Mouse (Mus musculus) CH12.LX (cell line): ENCODE data around the gene Cep104. TPM values are rescaled to one million over a fixed set of nuclear protein-coding genes. Genes with fewer than 3 reads are reported as not detected.

ENCODE experiments used
- DNase-seq: peaks from one replicate; pipeline ENCODE4 v3.0.0-alpha.2; 2013; ENCODE audit errors: extremely low read depth
- H3K27ac ChIP-seq: 2 replicates; pipeline ENCODE4 v1.5.1; 2012; ENCODE audit warnings: low read depth, mild to moderate bottlenecking, control low read depth, moderate library complexity; ENCODE audit not compliant: insufficient read depth
- H3K27me3 ChIP-seq: replicated peaks from 2 replicates; pipeline ENCODE3; 2012; ENCODE audit warnings: inconsistent platforms
- H3K36me3 ChIP-seq, 2 experiments: replicated peaks in 1 of 2; 2 replicates each; pipeline versions ENCODE3 to v1.6.1; 2012; ENCODE audit warnings: inconsistent platforms in 1 of 2, low read length in 1 of 2, mild to moderate bottlenecking in 1 of 2, mixed read lengths in 1 of 2, moderate library complexity in 1 of 2; ENCODE audit not compliant: control insufficient read depth in 1 of 2, insufficient read depth in 1 of 2
- H3K4me1 ChIP-seq, 2 experiments: 2 replicates each; pipeline ENCODE4 v1.6.1; 2012; ENCODE audit warnings: inconsistent platforms in 1 of 2, moderate library complexity in 1 of 2; ENCODE audit not compliant: insufficient read depth in 2 of 2, control insufficient read depth in 1 of 2
- H3K4me2 ChIP-seq: 2 replicates; pipeline ENCODE4 v1.6.1; 2012; ENCODE audit warnings: low read depth, mild to moderate bottlenecking, control low read depth; ENCODE audit not compliant: poor library complexity, insufficient read depth, severe bottlenecking
- H3K4me3 ChIP-seq, 3 experiments: fragments of 150-350 bp in 1 of 3; sonication (generic) in 1 of 3; replicated peaks in 1 of 3; 2 replicates each; pipeline versions ENCODE3 to v1.5.1; 2011 to 2012; ENCODE audit warnings: low read depth in 2 of 3, low read length in 2 of 3, mild to moderate bottlenecking in 2 of 3, moderate library complexity in 2 of 3, control low read depth in 1 of 3, improper control_type of control experiment in 1 of 3, inconsistent platforms in 1 of 3, mixed read lengths in 1 of 3; ENCODE audit not compliant: poor library complexity in 1 of 3
- H3K79me2 ChIP-seq: replicated peaks from 2 replicates; pipeline ENCODE4 v1.6.1; 2012; ENCODE audit warnings: mild to moderate bottlenecking, moderate library complexity; ENCODE audit not compliant: control insufficient read depth, poor library complexity, insufficient read depth, severe bottlenecking; ENCODE audit errors: extremely low read depth
- H3K9ac ChIP-seq: 2 replicates; pipeline ENCODE4 v1.6.1; 2012; ENCODE audit warnings: low read depth, mild to moderate bottlenecking, control low read depth, moderate library complexity; ENCODE audit not compliant: insufficient read depth
- H3K9me3 ChIP-seq: replicated peaks from 2 replicates; pipeline ENCODE3; 2012; ENCODE audit warnings: low read length, inconsistent platforms, mixed read lengths
- BHLHE40 ChIP-seq: IDR thresholded peaks from 2 replicates; pipeline ENCODE4 v1.6.1; 2011; ENCODE audit warnings: mild to moderate bottlenecking, low read depth, low read length, improper control_type of control experiment
- CHD1 ChIP-seq: IDR thresholded peaks from 2 replicates; pipeline ENCODE4 v1.6.1; 2012; ENCODE audit warnings: low read depth, low read length, improper control_type of control experiment, inconsistent platforms
- CHD2 ChIP-seq: IDR thresholded peaks from 2 replicates; pipeline ENCODE4 v1.6.1; 2011; ENCODE audit warnings: low read length, improper control_type of control experiment
- CTCF ChIP-seq, 2 experiments: IDR thresholded peaks in 1 of 2; conservative IDR thresholded peaks in 1 of 2; 2 replicates each; pipeline ENCODE4 v1.5.1; 2011 to 2012; ENCODE audit warnings: low read depth in 2 of 2, low read length in 2 of 2, improper control_type of control experiment in 1 of 2, inconsistent platforms in 1 of 2, mild to moderate bottlenecking in 1 of 2, moderate library complexity in 1 of 2
- ELF1 ChIP-seq: IDR thresholded peaks from 2 replicates; pipeline ENCODE4 v1.6.1; 2014; ENCODE audit warnings: low read depth, mild to moderate bottlenecking, inconsistent platforms, low read length, improper control_type of control experiment
- HCFC1 ChIP-seq: IDR thresholded peaks from 2 replicates; pipeline ENCODE4 v1.6.1; 2012; ENCODE audit warnings: low read depth, mild to moderate bottlenecking, inconsistent platforms, low read length, improper control_type of control experiment
- IRF4 ChIP-seq: IDR thresholded peaks from 2 replicates; pipeline ENCODE4 v1.6.1; 2014; ENCODE audit warnings: low read depth, mild to moderate bottlenecking, inconsistent platforms, low read length, improper control_type of control experiment
- JUND ChIP-seq: conservative IDR thresholded peaks from 2 replicates; pipeline ENCODE4 v1.6.1; 2011; ENCODE audit warnings: low read depth, low read length, improper control_type of control experiment
- MAX ChIP-seq: IDR thresholded peaks from 2 replicates; pipeline ENCODE4 v1.6.1; 2011; ENCODE audit warnings: low read length, improper control_type of control experiment
- MAZ ChIP-seq: IDR thresholded peaks from 2 replicates; pipeline ENCODE4 v1.6.1; 2012; ENCODE audit warnings: low read depth, mild to moderate bottlenecking, inconsistent platforms, low read length, improper control_type of control experiment, moderate library complexity
- MEF2A ChIP-seq: IDR thresholded peaks from 2 replicates; pipeline ENCODE4 v1.6.1; 2014; ENCODE audit warnings: low read depth, mild to moderate bottlenecking, inconsistent platforms, low read length, improper control_type of control experiment, borderline replicate concordance
- MXI1 ChIP-seq: IDR thresholded peaks from 2 replicates; pipeline ENCODE4 v1.6.1; 2011; ENCODE audit warnings: mild to moderate bottlenecking, low read depth, low read length, improper control_type of control experiment
- NRF1 ChIP-seq: IDR thresholded peaks from 2 replicates; pipeline ENCODE4 v1.6.1; 2014; ENCODE audit warnings: low read depth, mild to moderate bottlenecking, inconsistent platforms, low read length, improper control_type of control experiment, moderate library complexity
- PAX5 ChIP-seq: IDR thresholded peaks from 2 replicates; pipeline ENCODE4 v1.6.1; 2012; ENCODE audit warnings: low read length, inconsistent platforms, mixed read lengths
- RAD21 ChIP-seq: IDR thresholded peaks from 2 replicates; pipeline ENCODE4 v1.6.1; 2011; ENCODE audit warnings: low read depth, mild to moderate bottlenecking, low read length, improper control_type of control experiment, moderate library complexity
- RCOR1 ChIP-seq: conservative IDR thresholded peaks from 2 replicates; pipeline ENCODE4 v1.6.1; 2012; ENCODE audit warnings: low read depth, mild to moderate bottlenecking, inconsistent platforms, low read length, improper control_type of control experiment
- SMC3 ChIP-seq: IDR thresholded peaks from 2 replicates; pipeline ENCODE4 v1.6.1; 2011; ENCODE audit warnings: low read depth, low read length, improper control_type of control experiment
- TBP ChIP-seq: conservative IDR thresholded peaks from 2 replicates; pipeline ENCODE4 v1.6.1; 2011; ENCODE audit warnings: low read depth, low read length, improper control_type of control experiment
- UBTF ChIP-seq: IDR thresholded peaks from 2 replicates; pipeline ENCODE4 v1.6.1; 2012; ENCODE audit warnings: low read depth, mild to moderate bottlenecking, inconsistent platforms, low read length, improper control_type of control experiment, moderate library complexity
- USF2 ChIP-seq: conservative IDR thresholded peaks from 2 replicates; pipeline ENCODE4 v1.6.1; 2011; ENCODE audit warnings: low read depth, low read length, improper control_type of control experiment
- ZC3H11A ChIP-seq: IDR thresholded peaks from 2 replicates; pipeline ENCODE4 v1.6.1; 2012; ENCODE audit warnings: low read depth, mild to moderate bottlenecking, inconsistent platforms, low read length, improper control_type of control experiment
- ZMIZ1 ChIP-seq: IDR thresholded peaks from 2 replicates; pipeline ENCODE4 v1.6.1; 2012; ENCODE audit warnings: low read depth, mild to moderate bottlenecking, inconsistent platforms, low read length, improper control_type of control experiment
- dilution Hi-C: fragments of 300-500 bp; cut with MboI; formaldehyde crosslinking; loops from 2 replicates; pipeline ENCODE4 v1.14.3; 2020; ENCODE audit warnings: low sequenced_read_pairs; ENCODE audit not compliant: extremely low pct_unique_long_range_greater_than_20kb, extremely low pct_ligation_motif_present
- in situ Hi-C: fragments of 300-500 bp; cut with MboI; formaldehyde crosslinking; loops from 3 replicates; pipeline ENCODE4 v1.14.3; 2019; ENCODE audit warnings: low sequenced_read_pairs, low pct_ligation_motif_present, low pct_unique_long_range_greater_than_20kb, mixed read lengths
- polyA plus RNA-seq: library from polyadenylated mRNA; unstranded; fragments of >175 nt; gene quantifications from 2 replicates; pipeline ENCODE4 v1.2.1, GENCODE M21; 2012; ENCODE audit warnings: low read depth; ENCODE audit not compliant: insufficient read length
- total RNA-seq, 2 experiments: library from RNA; depleted of rRNA; stranded (reverse); fragments of 300-350 nt in 1 of 2; fragments of >200 nt in 1 of 2; gene quantifications; 2 replicates each; pipeline ENCODE4 v1.2.3; 2012 to 2014

The Cep104 gene
- total and polyA plus RNA-seq, 3 experiments = 4.6 to 10.9 (median 7.0) TPM

DNA sequence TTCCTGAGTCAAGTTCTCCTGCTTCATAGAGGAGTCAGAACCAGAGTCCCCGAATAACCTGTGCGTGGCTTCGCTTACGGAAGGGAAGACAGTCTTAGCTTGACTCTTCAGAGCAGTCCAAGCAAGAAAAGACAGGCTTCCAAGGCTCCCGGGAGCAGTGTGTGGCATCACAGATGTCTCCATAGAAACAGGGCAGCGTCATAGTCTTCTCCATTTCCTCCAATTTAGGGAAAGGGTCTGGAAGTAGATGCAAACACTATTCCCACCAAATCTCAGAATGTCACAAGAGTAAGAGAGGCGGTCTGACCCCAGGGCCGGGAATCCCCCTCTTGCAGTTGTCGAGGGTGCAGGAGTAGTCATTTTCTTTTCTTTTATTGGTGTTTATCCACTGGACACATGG lies 67.6 kb downstream of the Cep104 start, which contains the start of gene Ccdc27:
Ccdc27 (minus strand) TSS at position 101 of the 400 bp plus-strand sequence.
- Histone ChIP-seq H3K4me1 (no peaks in the 10 kb centered on the region), H3K4me2 (no peak within 1 kb of the TSS), H3K9ac (no peak within 1 kb of the TSS), H3K79me2 (no peaks in the 10 kb centered on the region), H3K27ac (no peak within 1 kb of the TSS), H3K36me3 (no peaks in the 10 kb centered on the region), H3K9me3 (peaks cover 5% of the 10 kb centered on the region), H3K4me3 (no peak within 1 kb of the TSS), H3K27me3 (peaks cover 84% of the 10 kb centered on the region)
- in situ Hi-C loops (loop anchor here (25.0 kb wide), 1 partner anchor 770 kb away; no protein-coding TSS in a partner anchor), dilution Hi-C loops (no loop called here)
- no peak for DNase-seq
- TF ChIP-seq JUND = no peak
- TF ChIP-seq IRF4 = no peak
- no peak for TF ChIP-seq MXI1
- no peak for TF ChIP-seq CHD2
- TF ChIP-seq ELF1 = no peak
- no peak for TF ChIP-seq MAX
- no peak for TF ChIP-seq HCFC1
- no peak for TF ChIP-seq RCOR1
- no peak for TF ChIP-seq MEF2A
- no peak for TF ChIP-seq NRF1
- TF ChIP-seq TBP = no peak
- no peak for TF ChIP-seq RAD21
- TF ChIP-seq SMC3 = no peak
- TF ChIP-seq MAZ = no peak
- no peak for TF ChIP-seq ZC3H11A
- no peak for TF ChIP-seq USF2
- TF ChIP-seq UBTF = no peak
- TF ChIP-seq CHD1 = no peak
- no peak for TF ChIP-seq ZMIZ1

DNA sequence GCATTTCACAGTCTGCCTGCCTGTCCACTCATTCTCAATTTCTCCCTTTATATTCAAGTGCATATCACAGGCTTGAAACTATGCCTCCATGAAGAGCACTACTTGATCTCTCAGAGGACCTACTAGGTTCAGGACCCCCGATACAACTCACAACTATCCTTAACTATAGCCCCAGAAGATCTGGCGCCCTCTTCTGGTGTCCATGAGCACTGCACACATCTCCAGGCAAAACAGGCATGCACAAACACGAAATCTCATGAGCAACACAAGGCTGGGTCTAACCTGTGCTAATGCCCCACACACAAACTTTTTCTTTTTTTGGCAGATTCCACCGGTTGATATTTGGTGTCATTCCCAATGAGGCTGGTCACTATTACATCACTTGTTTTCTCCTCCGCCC lies 70.8 kb downstream of the Cep104 start:
- H3K27me3 ChIP-seq = peaks cover 68% of the 10 kb centered on the region
- no peaks in the 10 kb centered on the region for H3K36me3 ChIP-seq
- H3K4me1 ChIP-seq = no peaks in the 10 kb centered on the region
- H3K4me2 ChIP-seq = no peak overlapping the region
- DNase-seq = no peak
- dilution Hi-C loops (no loop called here), in situ Hi-C loops (loop anchor here (25.0 kb wide), 1 partner anchor 766 kb away; no protein-coding TSS in a partner anchor)
- H3K27ac ChIP-seq = no peak overlapping the region
- H3K79me2 ChIP-seq = no peaks in the 10 kb centered on the region
- H3K9me3 ChIP-seq = peaks cover 5% of the 10 kb centered on the region
- TF ChIP-seq HCFC1 = no peak
- no peak for TF ChIP-seq SMC3
- no peak for TF ChIP-seq ZMIZ1
- TF ChIP-seq CTCF (conservative IDR thresholded peaks at IDR 0.05 in 1 of 2, IDR thresholded peaks at IDR 0.05 in 1 of 2; ENCODE audit: low read depth in 2 of 2, low read length in 2 of 2) = peak; percentile 17; a peak in 1 of 4 replicates
- TF ChIP-seq PAX5 = no peak
- no peak for TF ChIP-seq BHLHE40
- H3K4me3 ChIP-seq = no peak overlapping the region
- H3K9ac ChIP-seq = no peak overlapping the region
